Mouse (Mus musculus) erythroblast, embryonic 14.5 days (primary cell): ENCODE data around the gene Nfib.

ENCODE experiments used
- GATA1 ChIP-seq: IDR thresholded peaks from 2 replicates; pipeline ENCODE4 v1.6.1; 2012; ENCODE audit warnings: low read length, inconsistent platforms, mixed read lengths
- TAL1 ChIP-seq: IDR thresholded peaks from 3 replicates; pipeline ENCODE4 v1.6.1; 2012; ENCODE audit warnings: low read length, inconsistent platforms, mixed read lengths

- no peak for TF ChIP-seq GATA1
- TF ChIP-seq TAL1: no peak
Observed at GRCm38 (mm10) chr4:82426224-82426623, 279.3 kb downstream of the Nfib start.
